In genomic region chr10:41821171-41821570, GRCm38 (mm10) we compare ENCODE assay signal across 24 mouse cellular contexts. TPM values are rescaled to one million over a fixed set of nuclear protein-coding genes. Genes with fewer than 3 reads are reported as not detected.
DNase-seq lines count a peak whose midpoint lies in the region; ATAC-seq lines count a peak whose summit lies in the region.
"Had no signal": no experiment of that assay in that cellular context is flagged by ENCODE, and none has a peak within 500 bp of the region (broad histone marks: within the 10 kb centered on the region; RNA-seq: fewer than 3 reads in every experiment).

No protein-coding gene starts in this region.

- no peak overlapping the region for H3K9ac ChIP-seq in intestine, embryonic 16.5 days (ENCODE audit: low read depth, low read length)
- H3K9ac ChIP-seq in intestine, embryonic 15.5 days, result no peak overlapping the region
- no peak overlapping the region for H3K9ac ChIP-seq in midbrain, embryonic 11.5 days (ENCODE audit: low read length)
- H3K9ac ChIP-seq in midbrain, embryonic 15.5 days, result no peak overlapping the region
- H3K9ac ChIP-seq: forebrain, embryonic 13.5 days; hindbrain, embryonic 14.5 days had no signal

- WGBS in intestine, embryonic 16.5 days, result 85% methylated on average over 6 of the region's 6 CpGs
- 88% methylated on average over 6 of the region's 6 CpGs for WGBS in intestine, embryonic 15.5 days
- 92% methylated on average over 6 of the region's 6 CpGs for WGBS in midbrain, embryonic 11.5 days
- WGBS in midbrain, embryonic 15.5 days, result 93% methylated on average over 6 of the region's 6 CpGs

- H3K36me3 ChIP-seq in intestine, embryonic 16.5 days (ENCODE audit: control insufficient read depth, insufficient read depth, low read length), result no peaks in the 10 kb centered on the region
- H3K36me3 ChIP-seq in intestine, embryonic 15.5 days, result no peaks in the 10 kb centered on the region
- no peaks in the 10 kb centered on the region for H3K36me3 ChIP-seq in midbrain, embryonic 11.5 days (ENCODE audit: control insufficient read depth, insufficient read depth, low read length)
- H3K36me3 ChIP-seq in midbrain, embryonic 15.5 days (replicated peaks), result no peaks in the 10 kb centered on the region
- H3K36me3 ChIP-seq: forebrain, embryonic 10.5 days had no signal

- H3K4me3 ChIP-seq in intestine, embryonic 16.5 days (ENCODE audit: low read length), result no peak overlapping the region
- no peak overlapping the region for H3K4me3 ChIP-seq in intestine, embryonic 15.5 days (replicated peaks)
- no peak overlapping the region for H3K4me3 ChIP-seq in midbrain, embryonic 11.5 days (ENCODE audit: low read depth, low read length)
- no peak overlapping the region for H3K4me3 ChIP-seq in midbrain, embryonic 15.5 days
- H3K4me3 ChIP-seq: forebrain, embryonic 10.5 days; forebrain, embryonic 13.5 days had no signal

- H3K27me3 ChIP-seq in intestine, embryonic 16.5 days (replicated peaks; ENCODE audit: control insufficient read depth, insufficient read depth, low read length), result no peaks in the 10 kb centered on the region
- no peaks in the 10 kb centered on the region for H3K27me3 ChIP-seq in intestine, embryonic 15.5 days (replicated peaks)
- H3K27me3 ChIP-seq in midbrain, embryonic 11.5 days (ENCODE audit: control insufficient read depth, insufficient read depth, low read length), result no peaks in the 10 kb centered on the region
- H3K27me3 ChIP-seq in midbrain, embryonic 15.5 days (replicated peaks), result no peaks in the 10 kb centered on the region
- H3K27me3 ChIP-seq: CH12.LX; forebrain, embryonic 13.5 days; Patski had no signal

- no peaks in the 10 kb centered on the region for H3K9me3 ChIP-seq in intestine, embryonic 16.5 days (ENCODE audit: control insufficient read depth, low read length)
- H3K9me3 ChIP-seq in intestine, embryonic 15.5 days, result no peaks in the 10 kb centered on the region
- H3K9me3 ChIP-seq in midbrain, embryonic 11.5 days (ENCODE audit: control insufficient read depth, low read length), result no peaks in the 10 kb centered on the region
- no peaks in the 10 kb centered on the region for H3K9me3 ChIP-seq in midbrain, embryonic 15.5 days
- H3K9me3 ChIP-seq: forebrain, embryonic 10.5 days; forebrain, embryonic 13.5 days; G1E had no signal

- intact Hi-C loops in heart, postnatal 14 days (cut with DNase I), result no loop called here

- H3K4me2 ChIP-seq in intestine, embryonic 16.5 days (ENCODE audit: low read depth, low read length), result no peak overlapping the region
- H3K4me2 ChIP-seq in intestine, embryonic 15.5 days (replicated peaks), result no peak overlapping the region
- no peak overlapping the region for H3K4me2 ChIP-seq in midbrain, embryonic 11.5 days
- H3K4me2 ChIP-seq in midbrain, embryonic 15.5 days, result no peak overlapping the region
- H3K4me2 ChIP-seq: forebrain, embryonic 13.5 days; heart, embryonic 11.5 days; hindbrain, embryonic 14.5 days had no signal

- H3K4me1 ChIP-seq in intestine, embryonic 16.5 days (ENCODE audit: control insufficient read depth, insufficient read depth, low read length), result 0 out of 2 replicates have a peak, but pooled peaks cover 3% of the 10 kb centered on the region
- H3K4me1 ChIP-seq in intestine, embryonic 15.5 days (replicated peaks), result no peaks in the 10 kb centered on the region
- H3K4me1 ChIP-seq in midbrain, embryonic 11.5 days (ENCODE audit: control insufficient read depth, insufficient read depth, low read length), result no peaks in the 10 kb centered on the region
- 0 out of 2 replicates have a peak, but pooled peaks cover 3% of the 10 kb centered on the region for H3K4me1 ChIP-seq in midbrain, embryonic 15.5 days
- H3K4me1 ChIP-seq: forebrain, embryonic 10.5 days; forebrain, embryonic 13.5 days had no signal

- H3K27ac ChIP-seq in intestine, embryonic 16.5 days (ENCODE audit: low read length), result no peak overlapping the region
- H3K27ac ChIP-seq in intestine, embryonic 15.5 days, result no peak overlapping the region
- no peak overlapping the region for H3K27ac ChIP-seq in midbrain, embryonic 11.5 days (ENCODE audit: low read depth, low read length)
- H3K27ac ChIP-seq in midbrain, embryonic 15.5 days, result no peak overlapping the region
- H3K27ac ChIP-seq: forebrain, embryonic 10.5 days; forebrain, embryonic 13.5 days; hindbrain, embryonic 14.5 days; hindbrain, postnatal 0 days had no signal

- peak; percentile 82 for DNase-seq in heart, adult 11 months
- no peak for DNase-seq in heart, postnatal 14 days
- peak; percentile 51 for DNase-seq in midbrain, embryonic 11.5 days (ENCODE audit: low spot score, missing footprints)
- DNase-seq in layer of hippocampus, postnatal 36 days, result no peak
- DNase-seq: adrenal gland, postnatal 10 days; adrenal gland, postnatal 36 days; B cell, adult 2 months; cerebellum, adult 18-20 months; cerebellum, adult 9-10 months; gastrocnemius, postnatal 36 days; heart, postnatal 4 days had no signal

- peak; percentile 67 for ATAC-seq in intestine, embryonic 16.5 days
- no peak for ATAC-seq in intestine, embryonic 15.5 days
- ATAC-seq in midbrain, embryonic 11.5 days (ENCODE audit: low FRiP score), result no peak
- ATAC-seq in midbrain, embryonic 15.5 days (replicated peaks), result no peak
- ATAC-seq: forebrain, embryonic 13.5 days; forebrain, embryonic 16.5 days; hindbrain, postnatal 0 days; inflammation-experienced regulatory T-cells, adult 6 months; Patski had no signal

RNA-seq across cellular contexts. Expression of gene Sesn1, which starts 11.4 kb away (rescaled TPM):
- total RNA-seq in heart, postnatal 14 days (2021), result 100 to 1,000 TPM; 109 to 113 TPM
- polyA plus RNA-seq in intestine, embryonic 16.5 days (2015; fragmentation: Nextera tagmentation; extraction: Ambion mirVana), result 28.3 and 29.1 TPM in 2 replicates
- polyA plus RNA-seq in intestine, embryonic 15.5 days (2015; fragmentation: Nextera tagmentation; extraction: Ambion mirVana), result 29.3 and 31.7 TPM in 2 replicates
- 22.2 and 26.8 TPM in 2 replicates for polyA plus RNA-seq in midbrain, embryonic 11.5 days (2014; fragmentation: Nextera tagmentation; extraction: Ambion mirVana)
- polyA plus RNA-seq in midbrain, embryonic 15.5 days (2015; fragmentation: Nextera tagmentation; extraction: Ambion mirVana), result 33.9 and 35.4 TPM in 2 replicates
- total RNA-seq in layer of hippocampus, postnatal 36 days (2021), result 10 to 100 TPM; 47.1 to 51.7 TPM

RNA-seq across cellular contexts. Expression of gene Cep57l1, which starts 11.5 kb away (rescaled TPM):
- 1 to 10 TPM; 3.5 to 5.6 TPM for total RNA-seq in heart, postnatal 14 days (2021)
- 13.6 and 18.6 TPM in 2 replicates for polyA plus RNA-seq in intestine, embryonic 16.5 days (2015; fragmentation: Nextera tagmentation; extraction: Ambion mirVana)
- polyA plus RNA-seq in intestine, embryonic 15.5 days (2015; fragmentation: Nextera tagmentation; extraction: Ambion mirVana), result 17.4 and 19.4 TPM in 2 replicates
- 21.6 and 26.4 TPM in 2 replicates for polyA plus RNA-seq in midbrain, embryonic 11.5 days (2014; fragmentation: Nextera tagmentation; extraction: Ambion mirVana)
- polyA plus RNA-seq in midbrain, embryonic 15.5 days (2015; fragmentation: Nextera tagmentation; extraction: Ambion mirVana), result 15.8 TPM in 2 replicates
- total RNA-seq in layer of hippocampus, postnatal 36 days (2021), result 1 to 10 TPM; 7.0 to 7.9 TPM

Comparison
In these comparisons a context has a peak if more than half of its experiments do, and no peak if none do; other contexts are left out.
1. DNase-seq: peak in heart, adult 11 months (single experiment) and midbrain, embryonic 11.5 days (single experiment); none in heart, postnatal 14 days (0 of 2) and layer of hippocampus, postnatal 36 days (0 of 2).